Mouse (Mus musculus) cerebellum, adult 2 months (tissue): ENCODE results near the gene Krtap3-3.

Experiments
- CTCF ChIP-seq: fragments of 200-500 bp; IDR thresholded peaks from 2 replicates; pipeline ENCODE4 v1.5.1; 2011; ENCODE audit warnings: low read depth, mild to moderate bottlenecking, control low read depth, low read length, moderate library complexity, borderline replicate concordance; ENCODE audit not compliant: insufficient read depth
- POLR2A ChIP-seq: fragments of 200-500 bp; IDR thresholded peaks from 2 replicates; pipeline ENCODE4 v1.6.1; 2011; ENCODE audit warnings: low read length, control low read depth, borderline replicate concordance; ENCODE audit not compliant: insufficient read depth

DNA sequence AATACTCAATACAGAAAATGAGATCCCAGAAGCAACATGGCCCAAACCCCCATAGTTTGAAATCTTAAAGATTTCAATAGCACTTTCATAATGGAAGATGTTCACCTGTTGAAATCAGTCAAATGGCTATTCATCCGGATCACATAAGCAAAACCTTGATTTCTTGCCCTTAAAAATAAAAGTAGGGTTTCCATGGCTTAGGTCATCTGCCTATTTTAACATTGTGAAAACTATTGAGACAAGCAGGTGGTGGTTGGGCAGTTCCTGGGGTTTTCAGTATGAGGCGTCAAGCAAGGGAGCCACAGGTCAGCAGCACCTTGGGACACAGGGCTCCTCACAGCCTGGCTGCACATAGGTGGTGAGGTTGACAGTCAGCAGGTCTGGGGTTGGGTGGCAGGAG lies 5.5 kb upstream of the Krtap3-3 start:
- no peak for TF ChIP-seq CTCF
- no peak for TF ChIP-seq POLR2A
